Mouse (Mus musculus): ENCODE measurements around the gene Lin7c.

The Lin7c gene

DNA sequence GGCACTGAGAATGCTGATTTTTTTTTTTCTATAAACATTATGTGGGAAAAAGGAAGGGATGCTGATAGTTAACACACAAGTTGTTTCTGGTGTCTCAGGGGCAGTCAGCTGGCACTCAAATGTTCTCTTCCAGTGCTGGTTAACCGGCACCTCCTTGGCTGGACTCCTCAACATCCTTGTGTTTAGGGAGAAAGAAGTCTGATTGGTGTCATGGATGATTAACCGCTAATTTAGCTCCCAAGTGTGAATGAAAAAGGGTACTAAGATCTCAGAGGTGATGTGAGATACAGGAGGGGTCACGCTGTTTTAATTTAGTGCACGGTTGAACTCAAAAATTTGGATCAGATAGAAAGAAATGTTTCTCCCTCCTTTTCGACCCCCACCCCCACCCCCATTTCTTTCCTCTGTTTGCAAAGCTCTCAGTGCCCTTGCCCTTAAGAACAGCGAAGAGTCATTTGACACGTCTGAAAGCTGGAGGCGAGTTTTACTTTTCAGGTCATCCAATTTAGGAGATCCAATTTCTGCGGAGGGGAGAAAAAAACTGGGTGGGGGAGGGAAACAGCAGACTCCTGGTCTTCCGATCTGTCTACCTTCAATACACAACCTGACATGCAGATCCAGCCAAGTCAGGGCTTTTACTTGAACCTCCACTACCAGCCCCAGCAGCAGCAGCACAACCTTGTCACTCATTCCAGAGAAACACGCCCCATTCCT is 26.3 kb downstream of the Lin7c start:
- DNase-seq (ENCODE audit: low spot score in 2 of 2) = no peak

DNA sequence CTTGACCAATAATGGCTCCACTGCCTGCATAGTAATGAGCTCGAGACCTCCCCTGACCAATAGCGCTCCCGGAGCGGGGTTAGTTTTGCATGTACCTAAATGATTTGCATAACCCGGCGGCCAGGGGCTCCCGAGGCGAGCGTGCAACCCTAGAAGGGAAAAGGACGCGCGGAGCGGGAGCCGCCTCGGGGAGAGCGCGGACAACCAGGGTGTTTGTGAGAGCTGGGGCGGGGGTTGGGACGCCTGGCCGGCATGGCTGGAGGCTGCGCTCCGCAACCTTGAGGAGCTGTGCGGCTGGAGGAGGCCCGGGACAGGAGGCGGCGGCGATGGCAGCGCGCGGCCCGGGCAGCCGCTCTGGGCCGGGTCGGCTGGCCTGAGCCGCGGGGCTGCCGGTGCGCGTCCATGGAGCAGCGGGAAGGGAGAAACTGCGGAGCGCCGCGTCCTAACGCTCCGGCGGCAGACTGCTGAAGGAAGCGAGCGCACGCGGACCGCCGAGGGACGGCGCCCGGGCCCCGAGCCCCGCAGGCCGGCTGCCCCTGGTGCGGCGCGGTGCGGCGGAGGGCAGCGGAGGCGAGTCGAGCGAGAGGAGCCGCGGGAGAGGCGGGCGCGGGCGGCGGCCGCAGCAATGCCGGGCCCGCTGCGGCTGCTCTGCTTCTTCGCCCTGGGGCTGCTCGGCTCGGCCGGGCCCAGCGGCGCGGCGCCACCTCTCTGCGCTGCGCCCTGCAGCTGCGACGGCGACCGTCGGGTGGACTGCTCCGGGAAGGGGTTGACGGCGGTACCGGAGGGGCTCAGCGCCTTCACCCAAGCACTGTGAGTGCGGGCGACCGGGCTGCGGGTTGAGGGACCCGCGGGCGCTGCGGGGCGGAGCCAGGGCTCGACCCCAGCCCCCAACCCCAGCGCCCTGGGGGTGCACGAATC is 27.1 kb downstream of the Lin7c start, which contains the start of gene Lgr4:
Lgr4 (plus strand) TSS at position 152 of the 918 bp plus-strand sequence.
- DNase-seq (ENCODE audit: low spot score in 2 of 2) = peak; percentile 80 to 83

DNA sequence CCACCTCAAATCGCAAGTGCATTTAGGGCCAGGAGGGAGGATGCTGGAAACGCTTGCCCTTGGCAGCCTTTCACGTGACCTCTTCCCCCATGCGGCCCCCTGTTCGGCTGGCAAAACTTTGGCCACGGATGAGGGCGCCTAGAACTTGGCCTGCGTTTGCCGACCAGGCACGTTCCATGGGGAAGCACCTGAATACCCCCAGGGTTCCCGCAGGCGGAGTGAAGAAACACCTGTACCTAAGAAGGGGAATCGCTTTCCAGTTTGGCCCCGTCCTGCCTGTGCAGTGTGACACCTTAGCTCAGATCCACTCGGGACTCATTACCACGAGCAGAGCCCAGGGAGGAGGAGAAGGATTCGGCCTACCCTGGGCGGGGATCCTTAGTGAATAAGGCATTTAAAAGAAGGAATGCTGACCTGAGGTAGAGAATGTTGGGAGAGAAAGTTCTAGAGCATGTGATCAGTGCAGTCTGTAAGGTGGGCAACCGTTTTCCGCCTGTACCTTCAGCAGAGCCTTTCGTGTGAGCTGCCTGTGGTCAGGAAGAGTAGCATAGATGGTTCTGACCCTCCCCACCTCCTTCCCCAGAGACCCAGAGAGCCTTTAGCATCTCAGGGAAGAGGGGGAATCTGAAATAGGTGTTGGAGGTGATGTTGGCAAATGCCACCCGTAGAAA is 28.1 kb downstream of the Lin7c start:
- DNase-seq (ENCODE audit: low spot score in 2 of 2) = no peak

DNA sequence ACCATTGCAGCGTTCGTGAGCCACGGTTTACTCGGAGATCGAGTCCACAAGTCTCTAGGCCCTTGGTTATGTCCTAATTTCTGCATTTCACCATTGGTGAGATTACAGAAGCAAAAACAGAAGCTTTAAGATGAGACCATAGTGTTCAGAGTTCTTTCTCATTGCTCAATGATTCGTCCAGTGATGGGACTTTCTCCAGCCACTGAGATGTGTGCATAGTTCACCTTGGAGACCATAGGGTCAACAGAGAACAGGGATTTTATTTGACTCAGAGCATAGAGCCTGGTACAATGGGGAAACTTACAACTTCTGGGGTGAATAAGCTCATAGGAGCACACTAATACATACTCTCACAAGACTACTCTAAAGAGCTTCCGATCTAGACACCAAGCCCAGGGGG is 29.8 kb downstream of the Lin7c start:
- no peak for DNase-seq (ENCODE audit: low spot score in 2 of 2)

DNA sequence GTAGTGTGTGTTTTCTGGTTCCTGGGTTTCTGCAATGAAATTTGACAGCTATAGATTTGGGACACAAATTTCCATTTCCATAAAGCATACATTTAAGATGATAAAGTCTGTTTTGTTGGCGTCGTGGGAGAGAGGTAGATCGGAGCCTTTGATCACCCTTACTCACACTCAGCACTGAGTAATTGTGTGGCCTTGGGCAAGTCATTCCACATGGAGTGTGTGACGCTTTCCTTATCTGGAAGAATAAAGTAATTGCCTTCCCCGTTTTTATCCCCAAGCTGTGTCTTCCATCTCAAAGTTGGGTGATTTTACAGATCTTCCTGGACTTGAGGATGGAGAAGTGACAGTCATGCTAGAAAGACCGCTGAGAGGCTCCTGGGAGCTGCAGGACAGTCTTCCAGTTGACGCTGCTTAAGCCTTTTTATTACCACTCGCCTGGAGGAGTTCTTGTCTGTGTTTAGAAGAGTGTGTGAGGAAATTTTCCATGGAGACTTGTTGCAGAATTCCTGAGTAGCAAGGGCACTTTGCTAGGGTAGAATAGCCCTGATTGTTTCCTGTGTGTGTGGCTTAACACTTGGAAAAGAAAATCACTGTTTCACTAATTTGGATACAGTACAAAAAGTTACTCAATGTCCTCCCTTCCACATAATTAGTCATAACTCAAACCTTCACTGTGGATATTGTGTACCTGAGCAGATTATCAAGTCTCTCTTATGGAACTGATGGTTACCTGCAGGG is 30.8 kb downstream of the Lin7c start:
- DNase-seq (ENCODE audit: low spot score in 2 of 2) = no peak

DNA sequence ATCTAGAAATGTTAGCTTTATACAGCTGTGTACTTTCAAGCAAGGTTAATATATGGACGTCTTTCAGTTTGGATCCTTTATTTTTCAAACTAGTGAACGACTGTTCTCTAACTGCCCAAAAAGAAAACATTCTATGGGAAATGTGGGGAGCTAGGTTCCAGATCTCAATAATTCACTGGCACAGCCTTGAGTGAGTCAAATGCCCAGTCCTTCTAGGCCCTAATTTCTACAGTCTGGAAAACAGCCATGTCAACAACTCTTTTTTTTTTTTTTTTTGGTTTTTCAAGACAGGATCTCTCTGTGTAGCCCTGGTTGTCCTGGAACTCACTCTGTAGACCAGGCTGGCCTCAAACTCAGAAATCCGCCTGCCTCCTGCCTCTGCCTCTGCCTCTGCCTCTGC is 31.7 kb downstream of the Lin7c start:
- DNase-seq (ENCODE audit: low spot score in 2 of 2) = no peak

DNA sequence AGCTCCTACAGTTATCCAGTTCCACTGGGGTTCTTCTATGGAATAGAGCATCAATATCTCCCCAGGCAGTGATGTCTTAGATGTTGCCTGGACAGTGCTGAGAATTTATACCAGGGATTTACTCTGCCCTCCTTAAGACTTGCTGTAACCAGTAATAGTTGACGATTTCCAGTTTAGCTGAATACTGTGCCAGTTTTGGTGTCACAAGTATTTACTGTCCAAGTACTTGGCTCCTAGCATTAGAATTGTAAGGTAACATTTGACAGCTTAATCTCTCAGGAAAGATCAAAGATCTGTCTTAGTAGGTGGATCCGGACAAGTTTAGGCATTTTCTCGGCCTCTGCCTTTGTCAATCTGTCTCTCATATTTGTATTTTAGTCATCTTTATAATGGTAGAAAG is 32.4 kb downstream of the Lin7c start:
- no peak for DNase-seq (ENCODE audit: low spot score in 2 of 2)

DNA sequence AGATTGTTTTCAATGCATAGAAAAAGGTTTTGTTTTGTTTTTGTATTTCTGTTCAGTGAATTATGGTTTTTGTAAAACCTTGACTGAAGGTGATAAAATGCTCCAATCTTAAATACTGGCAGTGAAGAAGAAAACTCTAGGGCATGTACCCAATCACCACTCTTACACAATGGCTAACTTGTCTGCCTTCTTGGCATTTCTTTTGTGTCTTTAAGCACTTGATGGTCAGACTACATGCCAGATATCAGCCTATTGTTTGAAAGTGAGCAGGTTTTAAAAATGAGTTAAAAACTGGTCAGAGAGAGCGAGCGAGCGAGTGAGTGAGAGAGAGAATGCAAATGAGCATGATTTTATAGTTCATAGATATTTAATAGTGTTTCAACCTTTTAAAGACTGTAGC is 33.3 kb downstream of the Lin7c start:
- no peak for DNase-seq (ENCODE audit: low spot score in 2 of 2)

DNA sequence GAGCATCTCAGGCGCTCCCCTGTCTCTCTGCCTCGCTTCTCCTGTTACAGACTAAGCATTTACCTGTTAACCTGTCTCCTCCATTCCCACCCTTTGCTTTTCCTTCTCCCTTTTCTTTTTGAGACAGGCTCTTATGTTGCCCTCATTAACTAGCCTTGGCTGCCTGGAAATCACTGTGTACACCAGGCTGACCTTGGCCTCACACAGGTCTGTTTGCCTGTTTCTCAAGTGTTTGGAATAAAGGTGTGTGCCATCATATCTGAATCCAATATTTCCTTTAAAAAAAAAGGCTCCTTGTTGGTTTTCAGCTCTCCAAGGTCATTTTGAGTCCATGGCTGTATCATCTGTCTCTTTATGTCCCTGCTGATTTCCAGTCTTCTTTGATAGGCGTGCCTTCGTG is 36.3 kb downstream of the Lin7c start:
- DNase-seq (ENCODE audit: low spot score in 2 of 2) = no peak

DNA sequence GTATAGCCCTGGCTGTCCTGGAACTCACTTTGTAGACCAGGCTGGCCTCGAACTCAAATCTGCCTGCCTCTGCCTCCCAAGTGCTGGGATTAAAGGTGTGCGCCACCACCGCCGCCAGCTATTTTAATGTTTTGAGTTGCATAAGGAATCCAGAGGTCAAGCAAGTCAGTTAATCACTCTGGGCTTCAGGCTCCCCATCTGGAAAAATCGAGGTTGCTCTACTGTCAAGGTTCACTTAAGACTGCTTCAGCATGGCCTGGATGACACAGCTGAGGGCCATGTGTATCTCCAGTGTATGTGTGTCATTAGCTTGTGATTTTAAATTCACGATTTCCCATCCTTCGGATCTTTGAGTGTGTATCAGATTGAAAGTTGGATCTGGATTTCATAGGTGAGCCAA is 36.8 kb downstream of the Lin7c start:
- DNase-seq (ENCODE audit: low spot score in 2 of 2) = no peak

DNA sequence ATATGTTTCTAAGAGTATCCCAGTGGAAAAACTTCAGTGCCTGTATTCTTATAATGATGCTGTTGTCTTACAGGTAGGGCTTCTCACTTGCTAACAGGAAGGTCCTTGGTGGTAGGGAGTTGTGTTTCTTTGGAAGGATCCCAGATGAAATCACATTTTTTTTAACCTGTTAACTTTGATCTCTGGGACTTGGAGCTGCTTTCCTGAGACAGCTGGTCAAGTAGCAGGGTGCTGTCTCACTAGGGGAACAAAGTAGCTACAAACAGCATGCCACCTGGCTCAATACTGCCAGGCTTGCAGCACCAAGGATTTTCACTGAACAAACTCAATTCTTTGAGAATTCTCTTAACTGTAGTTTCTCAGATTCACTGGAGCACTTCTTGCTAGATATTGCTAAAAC is 37.2 kb downstream of the Lin7c start:
- no peak for DNase-seq (ENCODE audit: low spot score in 2 of 2)

DNA sequence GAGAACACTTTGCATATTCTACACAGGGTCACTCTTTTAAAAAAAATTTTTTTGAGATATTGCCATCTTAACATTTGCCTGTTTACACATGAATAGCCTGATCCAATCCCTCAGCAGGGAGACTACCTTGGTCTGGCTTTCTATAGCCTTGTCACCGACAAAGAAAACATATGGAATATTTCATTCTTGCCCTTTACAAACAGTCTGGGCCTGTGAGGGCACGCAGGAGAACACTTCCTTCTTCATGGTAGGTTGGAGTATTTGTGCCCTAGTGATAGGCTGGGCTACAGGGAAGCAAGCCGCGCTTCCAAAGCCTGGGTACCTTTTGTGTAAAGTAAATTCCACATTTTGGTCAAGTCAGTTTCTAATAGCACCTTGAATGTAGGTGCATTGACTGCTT is 38.1 kb downstream of the Lin7c start:
- no peak for DNase-seq (ENCODE audit: low spot score in 2 of 2)

DNA sequence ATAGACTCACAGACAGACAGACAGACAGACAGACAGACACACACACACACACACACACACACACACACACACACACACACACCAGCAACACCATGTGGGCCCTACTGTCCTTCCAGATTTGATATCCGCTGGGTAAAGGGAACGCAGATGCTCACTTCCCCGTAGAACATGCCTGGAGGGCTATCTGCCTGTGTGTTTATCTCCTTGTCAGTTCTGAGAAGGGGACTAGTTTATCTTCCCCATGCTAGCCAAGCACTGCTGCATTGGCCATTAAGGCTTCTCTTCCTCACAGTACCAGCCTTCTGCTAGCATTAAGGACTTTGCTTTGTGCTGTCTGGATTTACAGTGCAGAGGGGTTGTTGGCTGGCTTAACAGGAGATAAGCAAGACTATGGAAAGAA is 38.6 kb downstream of the Lin7c start:
- no peak for DNase-seq (ENCODE audit: low spot score in 2 of 2)

DNA sequence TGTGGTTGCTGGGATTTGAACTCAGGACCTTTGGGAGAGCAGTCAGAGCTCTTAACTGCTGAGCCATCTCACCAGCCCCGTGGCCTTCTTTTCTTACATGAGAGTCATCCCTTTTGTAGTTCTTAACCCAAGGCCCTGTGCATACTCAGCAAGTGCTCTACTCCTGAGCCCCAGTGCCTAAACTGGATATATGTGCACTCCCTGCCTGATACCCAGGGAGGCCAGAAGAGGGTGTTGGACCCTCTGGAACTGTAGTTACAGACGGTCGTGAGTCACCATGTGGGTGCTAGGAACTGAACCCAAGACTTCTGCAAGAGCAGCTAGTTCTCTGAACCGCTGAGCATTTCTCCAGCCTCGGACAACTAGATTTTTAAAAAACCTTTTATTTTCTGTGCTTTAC is 39.7 kb downstream of the Lin7c start:
- DNase-seq (ENCODE audit: low spot score in 2 of 2) = no peak

DNA sequence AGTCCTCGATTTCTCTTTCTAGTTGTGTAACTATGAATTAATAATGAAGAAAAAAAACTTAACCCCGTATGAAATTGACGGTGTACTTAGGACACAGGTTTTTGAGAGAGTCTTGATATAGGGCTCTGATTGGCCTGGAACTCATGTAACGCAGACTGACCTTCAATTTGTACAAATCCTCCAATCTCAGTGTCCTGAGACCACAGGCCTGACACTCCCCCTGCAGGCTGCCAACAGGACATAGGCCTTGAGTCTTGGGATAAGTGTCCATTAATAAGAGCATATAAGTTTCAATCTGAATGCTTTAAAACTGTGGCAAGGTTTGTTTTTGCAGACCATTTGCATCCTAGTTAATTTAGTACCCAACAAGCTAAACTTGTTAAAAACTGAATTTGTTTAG is 40.1 kb downstream of the Lin7c start:
- no peak for DNase-seq (ENCODE audit: low spot score in 2 of 2)

DNA sequence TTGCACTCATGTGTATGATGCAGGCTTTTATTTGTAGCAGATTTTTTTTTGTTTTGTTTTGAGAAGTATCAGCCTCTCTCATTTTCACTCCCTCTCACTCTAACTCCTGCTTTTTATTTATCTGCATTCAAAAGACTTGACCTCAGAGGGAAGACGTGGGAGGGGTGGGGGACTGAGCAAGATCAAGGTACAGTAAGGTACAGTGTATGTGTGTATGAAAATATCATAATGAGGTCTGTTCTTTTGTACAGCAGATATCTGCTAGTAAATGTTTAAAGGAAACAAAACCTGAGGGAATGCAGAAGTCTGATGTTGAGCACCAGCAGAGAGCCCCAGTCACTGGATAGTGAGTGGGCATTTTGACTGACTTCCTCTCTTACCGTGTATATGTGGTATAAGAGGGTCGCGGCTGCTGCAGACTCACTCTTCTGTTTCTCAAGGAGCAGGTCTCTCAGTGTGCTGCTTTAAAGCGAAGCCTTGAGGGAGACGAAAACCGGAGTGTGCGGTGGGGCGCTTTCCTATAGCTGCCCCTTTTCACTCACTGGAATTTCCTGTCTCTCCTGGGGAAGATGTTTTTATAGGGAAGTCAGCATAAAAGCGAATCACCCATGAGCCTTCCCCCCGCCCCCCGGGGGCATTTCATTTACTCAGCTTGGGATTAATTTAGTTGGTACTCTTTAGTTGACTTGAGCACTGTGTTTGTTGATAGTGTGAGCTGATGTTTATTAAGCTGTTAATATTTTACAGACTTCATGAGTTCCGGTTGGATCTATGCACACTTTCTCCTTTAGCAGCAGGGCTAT is 41.5 kb downstream of the Lin7c start:
- no peak for DNase-seq (ENCODE audit: low spot score in 2 of 2)

DNA sequence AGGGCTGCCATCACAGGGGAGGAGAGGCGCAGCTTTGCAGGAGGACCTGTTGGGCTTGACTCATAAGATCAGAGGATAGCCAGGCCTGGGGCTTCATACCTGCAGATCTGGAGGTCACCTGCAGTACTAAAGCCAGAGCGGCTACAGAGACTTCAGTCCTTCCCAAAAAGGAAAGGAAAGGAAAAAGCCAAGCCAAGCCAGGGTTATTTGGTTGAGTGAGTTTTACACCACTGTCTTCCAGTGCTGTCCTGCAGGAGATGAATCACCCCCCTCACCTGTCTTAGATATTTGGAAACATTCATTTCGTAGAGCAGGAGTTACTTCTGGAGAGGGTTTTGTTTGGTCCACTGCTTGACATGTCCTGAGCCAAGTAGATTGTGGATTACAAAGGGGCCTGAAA is 42.5 kb downstream of the Lin7c start:
- DNase-seq (ENCODE audit: low spot score in 2 of 2) = no peak

DNA sequence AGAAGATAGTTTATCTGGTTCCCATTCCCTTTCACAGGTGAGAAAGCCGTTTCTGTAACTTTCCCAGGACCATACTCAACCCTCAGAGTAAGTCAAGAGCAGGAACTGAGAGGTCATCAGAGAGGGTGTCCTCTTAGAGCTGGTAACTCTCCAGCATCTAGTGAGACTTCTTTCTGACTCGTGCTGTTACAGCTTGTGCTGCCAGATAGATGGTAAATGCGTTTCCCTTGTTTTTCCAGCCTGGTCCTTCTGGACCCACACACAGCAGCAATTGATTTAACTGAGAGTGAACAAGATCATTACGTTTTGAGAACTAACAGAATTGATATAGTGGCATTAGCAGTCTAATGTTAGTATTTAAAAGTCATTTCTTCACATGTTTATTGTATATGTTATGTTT is 43.4 kb downstream of the Lin7c start:
- DNase-seq (ENCODE audit: low spot score in 2 of 2) = no peak

DNA sequence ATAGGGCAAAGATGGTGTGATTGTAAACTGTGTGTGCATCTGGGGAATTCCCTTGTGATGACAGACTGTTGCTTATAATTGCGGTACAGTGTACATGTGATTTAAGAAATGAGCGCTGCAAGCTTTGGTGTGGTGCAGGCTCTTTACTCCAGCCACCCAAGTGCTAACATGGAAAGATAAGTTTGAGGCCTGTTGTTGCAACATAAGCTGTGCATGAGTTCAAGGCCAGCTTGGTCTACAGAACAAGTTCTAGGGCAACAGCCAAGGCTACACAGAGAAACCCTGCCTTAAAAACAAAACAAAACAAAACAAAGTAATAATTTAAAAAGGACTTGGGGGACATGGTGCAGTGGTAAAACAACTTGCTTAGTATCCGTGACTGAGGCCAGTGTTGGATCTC is 44.5 kb downstream of the Lin7c start:
- no peak for DNase-seq (ENCODE audit: low spot score in 2 of 2)

DNA sequence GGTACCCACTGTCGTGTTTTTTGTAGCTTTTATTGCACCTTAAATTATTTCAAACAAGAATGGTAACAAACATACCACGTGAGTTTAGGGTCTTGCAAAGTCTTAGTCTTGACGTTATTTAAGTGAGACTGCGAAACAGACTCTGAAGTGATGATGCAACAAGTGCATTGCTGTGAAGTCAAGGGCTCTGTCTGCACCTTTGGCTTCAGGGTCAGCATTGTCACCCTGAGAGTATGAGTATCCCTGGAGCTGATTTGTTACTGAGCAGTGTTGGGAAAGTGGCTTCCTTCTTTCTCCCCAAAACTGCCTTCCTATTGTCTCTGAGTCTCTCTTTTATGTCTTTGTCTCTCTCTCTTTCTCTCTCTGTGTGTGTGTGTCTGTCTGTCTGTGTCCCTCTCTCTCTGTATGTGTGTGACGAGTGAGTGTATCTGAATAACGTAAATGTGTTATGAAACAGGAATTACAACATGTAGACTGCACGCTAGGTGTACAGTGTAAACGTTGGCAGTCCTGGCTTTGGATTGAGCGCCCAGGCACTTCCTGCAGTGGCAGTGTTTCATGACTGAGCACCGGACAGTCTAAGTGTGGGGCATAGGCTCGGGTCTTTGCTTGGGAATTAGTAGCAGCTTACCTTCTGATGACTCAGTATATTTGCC is 45.2 kb downstream of the Lin7c start:
- DNase-seq (ENCODE audit: low spot score in 2 of 2) = no peak

DNA sequence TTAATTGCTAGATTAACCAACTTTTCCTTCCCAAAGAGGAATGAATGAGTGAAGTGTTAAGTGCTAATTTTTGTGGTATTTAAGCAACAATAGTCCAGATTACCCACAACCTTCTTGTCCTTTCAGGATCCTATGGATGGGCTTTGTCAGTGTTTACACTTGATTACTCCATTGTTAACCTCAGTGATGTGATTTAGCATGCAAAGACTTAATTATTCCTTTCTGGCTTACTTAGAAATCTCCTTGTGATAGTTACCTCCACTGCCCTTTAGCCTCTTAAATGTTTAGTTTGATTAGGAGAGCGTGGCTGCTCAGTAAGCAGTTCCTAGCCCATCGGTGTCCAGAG is 45.7 kb downstream of the Lin7c start:
- DNase-seq (ENCODE audit: low spot score in 2 of 2) = no peak

Data from spleen, postnatal 36 days (tissue).